Mouse (Mus musculus) kidney, adult 11 months (tissue): Measurements from ENCODE around the gene Olfr521.
"Not testable (repeated sequence)": the region's sequence is repeated elsewhere in the genome, so short reads cannot be mapped to it uniquely, and the experiment has no call there.

Experiments used
- DNase-seq: peaks from one replicate; pipeline ENCODE4 v3.0.0; 2022

Olfr521 gene

DNA sequence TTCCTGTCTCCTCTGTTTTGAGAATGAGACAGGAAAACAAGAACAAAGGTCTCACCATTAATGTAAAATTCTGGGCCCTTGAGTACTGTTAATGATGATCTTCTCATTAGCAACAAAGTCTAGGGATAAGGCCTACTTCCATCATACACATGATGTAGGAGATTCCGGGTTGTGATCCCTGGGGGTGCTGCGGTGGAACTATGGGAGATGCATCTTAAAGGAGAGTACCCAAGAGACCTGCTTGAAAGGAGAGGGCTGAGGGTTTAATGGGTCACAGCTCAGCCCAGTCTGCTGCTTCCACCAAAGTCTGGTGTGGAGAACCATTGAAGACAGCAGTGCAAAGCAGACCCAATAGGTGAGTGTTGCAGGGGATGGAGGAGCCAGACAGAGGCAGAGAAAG, at the start of gene Olfr521:
TSS of gene Olfr521 (plus strand) at position 301 of the 400 bp plus-strand sequence.
- no peak for DNase-seq

DNA sequence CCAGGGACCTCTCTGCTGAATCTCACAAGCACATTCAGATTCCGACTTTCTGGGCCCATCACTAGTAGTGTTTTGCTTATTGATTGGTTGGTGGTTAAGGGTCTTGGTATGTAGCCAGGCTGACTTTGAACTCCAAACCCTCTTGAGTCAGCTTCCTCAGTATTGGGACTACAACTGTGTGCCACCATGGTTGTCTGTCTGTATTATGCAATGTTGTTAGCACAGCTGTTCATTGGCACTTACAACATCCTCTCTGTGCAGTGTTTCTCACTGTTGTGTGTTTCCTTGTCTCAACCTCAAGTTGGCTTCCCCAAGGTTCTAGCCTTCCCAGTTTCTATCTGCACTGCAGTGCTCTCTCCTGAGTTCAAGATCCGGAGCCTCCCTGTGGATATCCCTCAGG, 46.8 kb upstream of the Olfr521 start:
- DNase-seq, result no peak

DNA sequence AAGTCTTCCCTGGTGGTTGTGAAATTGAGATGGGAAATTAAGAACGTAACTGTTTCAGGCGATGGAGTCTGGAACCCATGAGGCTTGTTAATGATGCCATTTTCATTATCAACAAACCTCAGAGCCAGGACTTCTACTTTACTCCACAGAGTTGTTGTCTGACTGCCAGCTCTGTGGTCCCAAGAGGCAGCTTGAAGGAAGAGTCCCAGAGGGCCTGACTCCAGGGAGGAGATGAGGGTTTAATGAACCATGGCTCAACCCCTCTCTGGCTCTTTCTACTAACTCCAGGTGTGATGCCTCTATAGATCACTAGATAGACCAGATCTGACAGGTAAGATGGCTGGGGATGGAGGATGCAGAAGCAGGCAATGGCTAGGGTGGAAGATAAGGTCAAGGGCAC, 33.3 kb upstream of the Olfr521 start, which contains the start of gene Olfr520:
TSS of gene Olfr520 (plus strand) at position 301 of the 400 bp plus-strand sequence.
- no peak for DNase-seq

DNA sequence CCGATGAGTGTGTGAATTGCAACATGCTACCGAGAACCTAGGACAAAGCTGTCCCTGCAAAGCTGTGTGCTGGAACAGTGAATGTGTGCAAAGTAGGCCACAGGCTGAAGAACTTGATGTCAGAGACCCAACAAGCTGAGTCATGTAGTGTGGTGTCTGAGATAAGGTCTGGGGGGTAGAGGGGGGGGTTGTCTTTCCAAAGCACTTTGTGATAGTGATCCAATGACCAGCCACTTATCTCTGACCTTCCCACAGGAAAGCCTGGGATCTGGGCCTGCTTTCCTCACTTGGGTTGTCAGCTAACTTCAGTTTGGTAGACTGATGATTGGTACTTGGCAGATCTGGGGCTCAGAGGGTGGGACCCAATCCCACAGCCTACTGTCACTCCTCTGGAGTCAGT, 28.7 kb upstream of the Olfr521 start:
- no peak for DNase-seq

DNA sequence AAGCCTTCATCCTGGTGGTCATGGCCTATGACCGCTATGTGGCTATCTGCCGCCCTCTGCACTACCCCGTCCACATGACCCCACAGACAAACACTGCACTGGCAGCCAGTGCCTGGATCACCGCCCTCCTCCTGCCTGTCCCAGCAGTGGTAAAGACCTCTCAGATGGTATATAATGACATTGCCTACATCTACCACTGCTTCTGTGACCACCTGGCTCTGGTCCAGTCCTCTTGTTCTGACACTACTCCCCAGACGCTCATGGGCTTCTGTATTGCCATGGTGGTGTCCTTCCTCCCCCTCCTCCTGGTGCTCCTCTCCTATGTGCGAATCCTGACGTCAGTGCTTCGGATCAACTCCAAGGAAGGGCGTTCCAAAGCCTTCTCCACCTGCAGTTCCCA, 27.8 kb upstream of the Olfr521 start:
- DNase-seq, result not testable (repeated sequence)

DNA sequence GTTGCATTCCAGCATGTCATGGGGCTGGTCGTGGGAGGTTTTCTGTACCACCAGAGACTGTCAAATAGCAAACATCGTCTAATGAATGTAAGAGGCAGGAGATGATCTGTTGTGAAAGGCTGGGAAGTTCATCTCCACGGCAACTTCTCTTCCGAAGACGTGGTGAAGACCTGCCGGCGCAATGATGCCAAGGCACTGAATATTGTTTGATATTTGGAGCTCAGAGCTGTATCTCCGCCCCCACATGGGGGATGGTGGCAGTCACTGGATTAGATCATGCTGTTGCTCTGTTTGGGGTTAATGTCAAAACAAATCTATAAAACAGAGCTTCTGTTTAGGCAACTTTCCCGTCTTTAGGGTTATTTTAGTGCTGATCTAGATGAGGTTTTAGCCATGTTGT, 24.0 kb upstream of the Olfr521 start:
- DNase-seq, result no peak

DNA sequence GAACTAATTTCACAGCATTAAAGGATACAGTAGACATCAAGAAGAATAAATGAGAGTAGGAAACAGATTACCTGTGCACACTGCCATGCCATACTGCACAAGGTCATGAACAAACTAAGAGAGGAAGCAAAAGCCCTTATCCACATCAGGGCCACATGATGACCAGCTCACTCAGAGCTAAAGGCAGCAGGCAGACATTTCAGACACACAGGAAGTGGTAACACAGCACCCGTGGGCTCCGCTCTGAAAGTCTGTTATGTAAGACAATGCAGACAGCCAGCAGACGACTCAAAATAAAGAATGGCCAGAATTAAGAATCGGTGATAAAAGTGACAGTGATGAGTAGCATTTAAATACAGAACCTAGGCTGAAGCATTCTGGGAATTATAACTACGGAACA, 18.1 kb downstream of the Olfr521 start:
- no peak for DNase-seq

DNA sequence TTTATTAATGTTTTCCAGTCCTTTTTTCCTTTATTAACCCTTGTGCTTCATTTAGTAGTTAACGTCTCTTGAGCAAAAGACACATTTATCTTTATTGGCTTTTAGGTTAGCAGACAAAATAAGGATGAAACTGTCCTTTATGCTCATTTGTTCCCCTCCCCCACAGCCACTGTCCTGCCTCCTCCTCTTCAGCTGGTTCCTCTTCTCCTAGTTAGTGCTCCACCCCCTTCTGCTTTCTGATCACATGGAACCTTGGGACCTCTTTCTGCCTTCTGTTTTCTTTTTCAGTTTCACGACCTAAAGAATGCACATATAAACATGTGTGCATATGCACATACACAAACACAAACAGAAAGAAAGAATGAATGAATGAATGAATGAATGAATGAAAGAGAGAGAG, 18.6 kb downstream of the Olfr521 start:
- DNase-seq, result no peak

DNA sequence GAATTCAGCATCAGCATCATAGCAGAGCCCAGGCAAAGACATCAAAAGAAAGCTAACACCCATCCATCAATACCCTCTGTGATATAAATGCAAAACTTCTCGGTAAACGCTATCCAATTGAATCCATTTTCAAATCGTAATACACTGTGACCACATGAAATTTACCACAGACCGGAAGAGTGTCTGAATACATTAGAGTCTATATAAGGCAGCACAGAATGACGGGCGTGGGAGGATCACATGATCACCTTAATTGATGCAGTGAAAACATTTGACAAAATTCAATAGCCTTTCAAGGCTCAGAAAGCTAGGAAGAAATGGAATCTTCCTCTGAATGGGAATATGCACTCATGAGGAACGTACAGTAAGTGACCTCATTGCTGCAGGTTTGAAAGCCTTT, 20.1 kb downstream of the Olfr521 start:
- DNase-seq, result no peak

DNA sequence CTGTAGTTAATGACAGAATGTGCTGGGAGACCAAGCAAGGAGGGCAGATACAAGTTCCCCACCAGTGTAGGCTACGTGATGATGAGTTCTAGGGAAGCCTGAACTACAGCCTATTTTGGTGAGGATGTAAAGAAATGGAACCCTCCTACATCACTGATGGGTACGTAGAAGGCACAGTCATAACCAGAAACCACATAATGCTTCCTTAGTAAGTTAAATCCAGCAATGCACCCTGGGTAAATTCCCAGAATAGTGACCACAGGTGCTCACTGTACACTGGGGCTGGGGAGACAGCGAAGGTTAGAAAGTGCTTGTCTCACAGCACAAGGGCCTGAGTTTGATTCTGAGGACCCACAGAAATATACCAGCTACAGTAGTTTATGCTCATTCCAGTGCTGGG, 22.2 kb downstream of the Olfr521 start:
- DNase-seq, result no peak

DNA sequence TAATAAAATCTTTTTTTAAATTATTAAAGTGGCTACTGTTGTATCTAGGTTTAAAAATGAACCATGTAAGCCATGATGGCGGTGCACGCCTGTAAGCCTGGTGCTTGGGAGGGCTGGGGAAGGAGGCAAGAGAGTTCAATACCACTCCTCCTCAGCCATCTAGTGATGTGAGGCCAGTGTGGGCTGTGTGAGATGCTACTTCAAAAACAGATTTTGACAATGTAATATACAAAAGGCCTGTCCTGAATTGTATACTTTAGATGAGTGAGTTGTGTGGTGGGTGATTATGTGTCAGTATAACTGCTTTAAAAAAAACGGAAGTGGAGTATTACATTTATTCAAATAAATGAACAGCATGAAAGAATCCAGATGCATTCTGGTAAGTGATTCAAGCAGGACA, 23.5 kb downstream of the Olfr521 start:
- no peak for DNase-seq

DNA sequence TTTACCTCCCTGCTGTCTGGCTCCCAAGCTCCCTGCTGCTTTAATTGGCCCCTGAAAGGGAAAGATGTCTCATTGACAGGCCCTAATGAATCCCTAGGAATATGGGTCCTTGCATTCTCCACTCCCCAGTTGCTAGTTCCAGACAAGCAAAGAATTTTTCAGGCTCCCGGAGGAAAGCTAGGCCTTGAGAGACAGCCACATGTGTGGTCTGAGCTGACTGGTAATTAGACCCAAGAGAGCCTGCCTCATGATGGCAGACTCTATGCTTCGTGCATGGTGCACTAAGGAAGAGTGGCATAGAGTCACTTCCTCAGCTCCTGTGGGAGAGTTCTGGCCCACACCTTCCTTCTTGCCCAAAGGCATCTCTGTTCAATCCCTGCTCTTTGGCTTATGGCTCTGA, 24.6 kb downstream of the Olfr521 start:
- DNase-seq, result no peak

DNA sequence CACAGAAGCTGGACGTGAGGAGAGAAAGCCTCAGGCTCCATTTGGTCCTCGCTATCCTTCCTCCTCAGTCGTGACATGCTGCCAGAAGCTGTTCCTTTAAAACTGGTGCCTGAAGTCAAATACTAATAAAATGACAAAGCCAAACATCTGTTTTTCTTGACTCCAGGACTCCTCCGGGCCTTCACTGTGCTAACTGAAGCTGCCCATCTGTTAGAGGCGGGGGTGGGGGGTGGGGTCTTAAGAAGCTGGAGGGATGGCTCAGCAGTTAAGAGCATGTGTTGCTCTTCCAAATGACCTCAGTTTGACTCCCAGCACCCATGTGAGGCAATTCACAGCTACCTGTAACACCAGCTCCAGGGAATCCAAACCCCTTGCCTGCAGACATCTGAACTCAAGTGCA, 25.3 kb downstream of the Olfr521 start:
- DNase-seq, result no peak

DNA sequence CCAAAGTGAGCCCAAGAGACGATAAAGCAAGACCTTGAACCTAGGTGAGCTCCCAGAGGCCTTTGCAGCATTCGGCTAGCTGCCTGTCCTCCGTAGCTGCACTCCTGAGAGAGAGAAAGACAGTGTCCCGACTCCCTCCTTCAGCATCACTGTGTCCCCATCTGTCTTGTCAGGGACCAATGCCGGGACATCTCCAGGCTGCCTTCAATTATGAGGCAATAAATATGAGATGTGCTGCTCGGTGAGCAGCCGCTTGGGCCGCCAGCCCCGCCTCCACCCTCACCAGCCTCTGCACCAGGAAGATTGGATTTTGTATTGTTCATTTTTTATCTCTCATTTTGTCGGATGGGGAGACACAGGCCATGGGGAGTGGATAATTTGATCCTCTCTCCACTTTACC, 27.5 kb downstream of the Olfr521 start:
- no peak for DNase-seq

DNA sequence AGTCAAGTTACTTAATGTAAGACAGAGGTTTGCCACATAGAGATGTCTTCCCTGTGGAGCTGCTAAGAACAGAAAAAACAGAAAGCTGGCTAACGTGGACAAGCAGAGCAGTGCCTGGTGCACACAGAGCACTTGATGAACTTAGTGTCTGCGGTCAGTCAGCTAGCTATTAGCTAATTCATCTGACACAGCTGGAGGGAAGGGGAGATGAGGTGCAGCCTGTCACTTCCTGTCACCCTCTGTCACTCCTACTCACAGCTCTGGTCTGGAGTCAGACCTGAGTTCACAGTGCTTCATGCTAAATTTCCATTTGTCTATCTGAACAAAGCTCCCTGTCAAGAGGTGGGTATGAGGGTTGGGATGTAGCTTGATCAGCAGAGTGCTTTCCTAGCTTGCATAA, 30.8 kb downstream of the Olfr521 start:
- DNase-seq, result no peak

DNA sequence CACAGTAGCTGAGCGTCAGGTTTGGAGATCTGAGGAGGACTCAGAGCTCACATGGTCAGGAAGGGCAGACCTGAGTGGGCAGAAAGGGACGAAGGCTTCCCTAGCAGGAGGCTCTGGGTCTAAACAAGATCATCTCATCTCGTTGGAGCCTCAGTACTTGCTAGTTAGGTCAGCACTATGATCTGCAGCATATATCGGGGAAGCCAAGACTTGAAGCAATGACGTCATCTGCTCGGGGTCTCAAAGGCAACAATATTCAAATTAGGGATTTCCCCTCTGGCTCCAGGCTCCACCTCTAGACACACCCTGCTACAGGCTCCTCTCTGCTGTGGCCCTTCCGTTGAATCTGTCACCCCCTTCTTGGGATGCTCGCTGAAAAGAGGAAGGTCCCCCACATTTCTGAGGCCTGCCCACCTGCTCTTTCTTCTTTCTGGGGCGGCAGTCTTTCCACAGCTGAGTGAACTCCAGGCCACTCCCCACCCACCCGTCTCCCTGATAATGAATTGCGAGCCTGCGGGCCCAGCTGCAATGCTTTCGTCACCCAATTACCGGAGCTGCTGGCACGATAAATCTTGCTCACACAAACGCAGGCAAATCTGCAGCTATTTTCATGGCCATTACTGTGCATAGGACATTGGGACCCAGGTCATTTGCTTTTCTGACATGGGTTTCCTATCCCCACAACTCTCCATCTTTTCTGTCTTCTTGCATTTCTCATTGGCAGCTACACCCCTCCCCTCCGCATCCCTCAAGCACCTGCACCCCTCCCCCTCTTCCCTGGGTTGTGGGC, 32.1 kb downstream of the Olfr521 start:
- DNase-seq, result no peak

DNA sequence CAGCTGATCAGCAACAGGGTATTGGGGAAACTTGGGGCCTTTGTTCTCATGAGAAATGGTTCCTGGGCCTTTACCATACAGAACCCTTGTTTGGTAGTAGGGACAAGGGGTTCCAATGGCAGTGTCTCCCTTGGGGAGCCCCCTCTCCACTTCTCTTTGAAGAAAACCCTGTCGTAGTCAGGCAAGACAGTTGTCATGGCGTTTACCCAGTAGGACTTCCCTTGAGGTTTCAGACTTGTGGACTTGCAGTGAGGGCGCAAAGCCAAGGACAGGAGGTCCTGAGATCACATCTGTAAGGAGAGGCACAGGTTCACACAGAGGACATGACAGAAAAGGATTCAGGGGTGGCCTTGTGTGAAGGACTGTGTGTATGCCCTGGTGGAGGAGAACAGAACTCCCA, 33.2 kb downstream of the Olfr521 start:
- no peak for DNase-seq

DNA sequence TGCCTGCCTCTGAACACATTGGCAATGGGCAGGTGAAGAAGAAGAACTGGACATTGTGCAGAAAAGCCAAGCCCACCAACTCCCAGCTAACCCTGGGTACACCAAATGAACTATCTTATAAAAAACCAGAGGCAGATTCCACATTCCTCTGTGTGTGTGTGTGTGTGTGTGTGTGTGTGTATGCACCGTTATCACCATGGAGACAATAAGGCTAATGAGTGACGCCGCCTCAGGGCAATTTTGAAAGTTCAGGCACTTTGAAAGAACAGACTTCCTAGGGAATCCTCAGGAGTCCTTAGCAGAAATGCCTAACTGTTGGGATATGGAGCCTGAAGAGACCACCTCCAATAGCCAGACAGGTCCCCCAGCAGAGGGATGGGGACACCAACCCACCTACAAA, 34.0 kb downstream of the Olfr521 start:
- DNase-seq, result no peak

DNA sequence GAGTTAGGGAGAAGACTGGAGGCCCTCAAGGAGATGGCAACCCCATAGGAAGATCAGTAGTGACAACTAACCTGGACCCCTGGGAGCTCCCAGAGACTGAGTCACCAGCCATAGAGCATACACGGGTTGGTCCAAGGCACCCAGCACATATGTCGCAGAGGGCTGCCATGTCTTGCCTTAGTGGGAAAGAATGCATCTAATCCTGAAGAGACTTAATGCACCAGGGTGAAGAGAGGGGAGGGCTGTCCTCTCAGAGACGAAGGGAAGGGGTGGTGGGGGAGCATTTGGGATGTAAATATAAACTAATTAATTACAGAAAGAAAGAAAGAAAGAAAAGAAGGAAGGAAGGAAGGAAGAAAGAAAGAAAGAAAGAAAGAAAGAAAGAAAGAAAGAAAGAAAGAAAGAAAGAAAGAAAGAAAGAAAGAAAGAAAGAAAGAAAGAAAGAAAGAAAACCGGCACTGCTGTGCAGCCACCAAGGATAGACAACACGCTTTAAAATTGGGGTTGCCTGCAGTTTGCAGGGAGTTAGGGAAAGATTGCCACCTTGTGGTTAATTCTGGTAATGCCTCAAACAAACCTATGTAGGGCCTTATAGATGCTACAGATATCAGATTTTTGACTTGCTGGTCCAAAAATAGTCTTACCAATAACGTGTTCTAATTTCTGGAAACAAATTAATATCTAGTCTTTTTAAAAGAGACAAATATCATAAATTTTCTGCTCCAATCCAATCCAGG, 34.8 kb downstream of the Olfr521 start:
- no peak for DNase-seq

DNA sequence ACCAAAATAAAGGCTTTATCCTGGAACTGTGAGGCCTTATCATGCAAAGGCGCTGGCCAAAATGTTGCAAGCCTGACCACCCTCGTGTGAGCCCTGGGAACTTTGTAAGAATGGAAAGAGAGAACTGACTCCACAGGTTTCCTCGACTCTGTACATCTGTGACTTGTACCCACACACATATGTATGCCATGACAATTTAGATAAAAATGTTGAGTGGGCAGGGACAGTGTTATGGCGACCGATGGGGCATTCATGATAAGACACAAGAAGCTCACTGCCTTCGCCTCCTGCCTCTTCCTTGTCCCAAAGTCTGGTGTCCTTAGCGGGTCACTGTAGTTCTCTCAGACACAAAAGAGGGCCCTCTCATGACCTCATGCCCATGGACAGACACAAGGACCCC, 35.8 kb downstream of the Olfr521 start:
- DNase-seq, result no peak

DNA sequence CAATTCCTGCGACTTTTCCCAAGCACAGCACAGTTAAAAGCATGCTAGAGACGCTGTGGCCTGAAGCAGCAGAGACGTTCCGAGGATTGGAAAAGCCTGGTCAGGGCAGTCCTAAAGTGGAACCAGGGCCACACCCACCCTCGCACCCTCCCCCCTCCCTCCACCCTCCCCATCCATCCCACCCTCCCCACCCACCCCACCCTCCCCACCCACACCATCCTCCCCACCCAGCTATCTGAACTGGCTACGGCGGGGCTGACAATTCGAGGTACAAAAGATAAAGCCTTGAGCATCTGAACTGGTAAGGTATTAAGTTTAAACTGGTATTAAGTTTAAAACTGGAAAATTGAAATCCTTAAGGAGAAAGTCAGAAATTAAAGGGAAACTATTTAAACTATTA, 40.2 kb downstream of the Olfr521 start:
- no peak for DNase-seq

DNA sequence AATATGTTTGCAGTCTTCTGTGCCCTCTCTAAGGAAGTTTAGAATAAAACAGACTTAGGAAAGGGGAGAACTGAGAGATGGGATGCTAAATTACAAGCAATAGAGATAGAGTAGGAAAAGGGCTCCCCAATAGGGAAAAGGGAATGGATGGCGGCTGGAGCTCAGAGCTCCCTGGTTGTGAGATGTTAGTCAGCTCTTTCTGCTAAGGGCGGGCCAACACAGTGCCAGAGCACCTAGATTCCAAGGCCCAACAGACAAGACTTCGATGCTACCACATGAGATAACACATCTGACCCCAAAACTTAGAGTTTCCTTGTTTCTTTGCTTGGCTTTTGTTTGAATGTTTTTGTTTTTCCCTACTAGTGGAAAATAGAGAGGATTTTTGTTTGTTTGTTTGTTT, 40.7 kb downstream of the Olfr521 start:
- not testable (repeated sequence) for DNase-seq

DNA sequence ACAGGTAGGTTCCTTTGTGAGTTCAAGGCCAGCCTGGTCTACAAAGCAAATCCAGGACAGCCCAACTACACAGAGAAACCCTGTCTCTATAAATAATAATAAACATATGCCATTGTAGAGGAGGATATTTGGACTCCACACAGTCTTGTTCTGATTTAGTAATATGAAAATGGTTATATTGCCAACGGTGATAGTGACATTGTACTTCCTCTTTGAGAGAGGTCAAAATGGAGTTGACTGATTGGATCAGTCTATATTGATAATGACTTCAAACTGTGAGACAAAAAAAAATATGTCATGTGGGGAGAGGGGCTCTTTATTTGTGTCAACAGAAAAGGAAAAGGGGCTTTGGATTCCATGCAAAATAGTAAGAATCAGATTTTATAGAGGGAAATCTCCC, 42.0 kb downstream of the Olfr521 start:
- DNase-seq, result no peak

DNA sequence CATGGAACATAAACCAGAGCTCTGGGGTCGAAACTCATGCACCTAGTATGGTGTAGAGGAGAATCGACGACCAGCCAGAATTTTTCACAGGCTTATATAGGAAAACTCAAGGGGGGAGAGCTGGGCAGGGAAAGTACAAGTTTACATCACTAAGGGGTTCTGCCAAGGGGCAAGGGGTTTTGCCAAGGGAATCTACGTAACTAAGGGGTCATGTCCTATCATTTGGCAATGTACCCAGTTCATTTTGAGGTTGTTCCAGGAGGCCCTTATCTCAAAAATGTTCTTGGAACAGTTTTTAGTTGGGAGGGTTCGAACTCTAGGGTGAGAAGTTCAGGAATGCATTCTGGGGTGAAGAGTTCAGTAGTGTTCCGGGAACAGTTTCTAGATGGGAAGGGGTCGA, 43.7 kb downstream of the Olfr521 start:
- not testable (repeated sequence) for DNase-seq

DNA sequence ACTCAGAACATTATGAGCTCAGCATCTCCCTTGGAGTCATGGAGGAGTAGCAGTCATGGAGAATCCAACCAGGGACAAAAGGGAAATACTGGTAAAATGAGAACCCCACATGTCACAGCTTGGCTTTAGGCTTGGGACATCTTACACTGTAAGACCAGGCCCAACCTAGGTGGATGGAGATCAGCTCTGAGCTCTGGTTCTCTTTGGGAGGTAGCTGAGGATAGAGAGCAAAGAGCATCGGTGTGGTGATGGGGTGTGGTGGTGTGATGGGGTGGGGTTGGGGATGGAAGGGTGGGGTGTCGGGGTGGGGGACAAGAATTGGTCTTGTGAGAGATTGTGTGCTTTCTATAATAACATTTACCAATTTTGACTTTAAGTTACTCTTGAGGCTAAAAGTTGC, 47.5 kb downstream of the Olfr521 start:
- DNase-seq, result no peak
